Mouse (Mus musculus): ENCODE results near the gene Itpripl1. TPM values are rescaled to one million over a fixed set of nuclear protein-coding genes. Genes with fewer than 3 reads are reported as not detected.
"Not testable (repeated sequence)": the region's sequence is repeated elsewhere in the genome, so short reads cannot be mapped to it uniquely, and the experiment has no call there.

Itpripl1 gene
- 1 to 10 TPM; 4.1 to 4.5 TPM for total RNA-seq (2021)
- long read RNA-seq, partial matches to known transcripts = 0 of 1 reads
- long read RNA-seq, other reads (novel, unspliced or antisense) = 0 of 1 reads

- peak; percentile 42 to 57 for DNase-seq (ENCODE audit: low spot score in 2 of 2)
Observed at GRCm38 (mm10) chr2:127143158-127144063, at the start of gene Itpripl1. Gene Itpripl1 (minus strand): TSS chr2:127143442.

- DNase-seq (ENCODE audit: low spot score in 2 of 2) = no peak
Observed at GRCm38 (mm10) chr2:127189574-127189973, 46.3 kb upstream of the Itpripl1 start.

- peak; percentile 73 to 78 for DNase-seq (ENCODE audit: low spot score in 2 of 2)
Observed at GRCm38 (mm10) chr2:127182598-127183381, 39.5 kb upstream of the Itpripl1 start.

GRCm38 (mm10) chr2:127166261-127166660 lies 23.0 kb upstream of the Itpripl1 start:
- DNase-seq (ENCODE audit: low spot score in 2 of 2) = peak in 1 of 2 experiments; percentile 28

- DNase-seq (ENCODE audit: low spot score in 2 of 2) = no peak
Observed at GRCm38 (mm10) chr2:127165675-127166074, 22.4 kb upstream of the Itpripl1 start.

- DNase-seq (ENCODE audit: low spot score in 2 of 2) = no peak
Observed at GRCm38 (mm10) chr2:127145699-127146098, 2.5 kb upstream of the Itpripl1 start.

GRCm38 (mm10) chr2:127142577-127143157 lies 575 bp downstream of the Itpripl1 start:
- no peak for DNase-seq (ENCODE audit: low spot score in 2 of 2)

GRCm38 (mm10) chr2:127142031-127142430 lies 1.2 kb downstream of the Itpripl1 start:
- DNase-seq (ENCODE audit: low spot score in 2 of 2) = no peak

GRCm38 (mm10) chr2:127140011-127140410 lies 3.2 kb downstream of the Itpripl1 start:
- no peak for DNase-seq (ENCODE audit: low spot score in 2 of 2)

GRCm38 (mm10) chr2:127139605-127140004 lies 3.6 kb downstream of the Itpripl1 start:
- no peak for DNase-seq (ENCODE audit: low spot score in 2 of 2)

GRCm38 (mm10) chr2:127139094-127139493 lies 4.1 kb downstream of the Itpripl1 start:
- DNase-seq (ENCODE audit: low spot score in 2 of 2) = no peak

- no peak for DNase-seq (ENCODE audit: low spot score in 2 of 2)
Observed at GRCm38 (mm10) chr2:127138449-127138848, 4.8 kb downstream of the Itpripl1 start.

GRCm38 (mm10) chr2:127137838-127138420 lies 5.3 kb downstream of the Itpripl1 start:
- no peak for DNase-seq (ENCODE audit: low spot score in 2 of 2)

- peak; percentile 30 to 39 for DNase-seq (ENCODE audit: low spot score in 2 of 2)
Observed at GRCm38 (mm10) chr2:127136979-127137378, 6.3 kb downstream of the Itpripl1 start.

GRCm38 (mm10) chr2:127135255-127135654 lies 8.0 kb downstream of the Itpripl1 start:
- not testable (repeated sequence) for DNase-seq (ENCODE audit: low spot score in 2 of 2)

- DNase-seq (ENCODE audit: low spot score in 2 of 2) = peak; percentile 94 to 95
Observed at GRCm38 (mm10) chr2:127133621-127134461, 9.4 kb downstream of the Itpripl1 start, which contains the start of gene Ncaph. Gene Ncaph (minus strand): TSS chr2:127133954.

- no peak for DNase-seq (ENCODE audit: low spot score in 2 of 2)
Observed at GRCm38 (mm10) chr2:127131353-127131752, 11.9 kb downstream of the Itpripl1 start.

- no peak for DNase-seq (ENCODE audit: low spot score in 2 of 2)
Observed at GRCm38 (mm10) chr2:127128926-127129325, 14.3 kb downstream of the Itpripl1 start.

- DNase-seq (ENCODE audit: low spot score in 2 of 2) = no peak
Observed at GRCm38 (mm10) chr2:127121591-127122235, 21.5 kb downstream of the Itpripl1 start.

Measured in layer of hippocampus, postnatal 10 days (tissue).